Mouse (Mus musculus) small intestine, adult 2 months (tissue): ENCODE results near the gene Alg13.

Experiments
- CTCF ChIP-seq: fragments of 200-500 bp; IDR thresholded peaks from 2 replicates; pipeline ENCODE4 v1.5.1; 2012; ENCODE audit warnings: low read depth, mild to moderate bottlenecking, control low read depth, inconsistent platforms, low read length, moderate library complexity, mixed read lengths; ENCODE audit not compliant: insufficient replicate concordance, insufficient read length; ENCODE audit errors: extremely low read depth
- POLR2A ChIP-seq: fragments of 200-500 bp; IDR thresholded peaks from 2 replicates; pipeline ENCODE4 v1.6.1; 2012; ENCODE audit warnings: low read depth, mild to moderate bottlenecking, control low read depth, inconsistent platforms, low read length, moderate library complexity

GRCm38 (mm10) chrX:144319366-144319765, 1.8 kb downstream of the Alg13 start:
- no peak for TF ChIP-seq CTCF
- no peak for TF ChIP-seq POLR2A
